Mouse (Mus musculus): ENCODE measurements around the gene Tnfrsf14. TPM values are rescaled to one million over a fixed set of nuclear protein-coding genes. Genes with fewer than 3 reads are reported as not detected.

Gene Tnfrsf14
- polyA plus RNA-seq, 1 experiment, result 19.4 TPM

GRCm38 (mm10) chr4:154933306-154933907 lies 5.0 kb upstream of the Tnfrsf14 start:
- no peak overlapping the region for H3K27ac ChIP-seq (ENCODE audit: insufficient read depth, low read depth, low read length)
- 57% methylated on average over 13 of the region's 13 CpGs for WGBS
- H3K36me3 ChIP-seq (ENCODE audit: control insufficient read depth, insufficient read depth, low read length), result no peaks in the 10 kb centered on the region
- no peak for DNase-seq
- H3K4me1 ChIP-seq (ENCODE audit: control insufficient read depth, insufficient read depth, low read length), result no peaks in the 10 kb centered on the region
- no peak for TF ChIP-seq CTCF (conservative IDR thresholded peaks at IDR 0.05; ENCODE audit: insufficient read depth, insufficient read length, low read depth, low read length)
- TF ChIP-seq POLR2A (IDR thresholded peaks at IDR 0.05; ENCODE audit: low read depth, low read length), result no peak
- H3K4me3 ChIP-seq (ENCODE audit: insufficient read depth, low read depth, low read length), result no peak overlapping the region
- no peaks in the 10 kb centered on the region for H3K27me3 ChIP-seq (replicated peaks; ENCODE audit: control insufficient read depth, insufficient read depth, low read length)

- Histone ChIP-seq H3K4me1 (ENCODE audit: control insufficient read depth, insufficient read depth, low read length) (no peaks in the 10 kb centered on the region), H3K27me3 (replicated peaks; ENCODE audit: control insufficient read depth, insufficient read depth, low read length) (no peaks in the 10 kb centered on the region), H3K27ac (ENCODE audit: insufficient read depth, low read depth, low read length) (no peak overlapping the region), H3K4me3 (ENCODE audit: insufficient read depth, low read depth, low read length) (no peak overlapping the region), H3K36me3 (ENCODE audit: control insufficient read depth, insufficient read depth, low read length) (no peaks in the 10 kb centered on the region)
- 66% methylated on average over 12 of the region's 12 CpGs for WGBS
- peak; percentile 51 for DNase-seq
- TF ChIP-seq POLR2A (IDR thresholded peaks at IDR 0.05; ENCODE audit: low read depth, low read length), result no peak
- TF ChIP-seq CTCF (conservative IDR thresholded peaks at IDR 0.05; ENCODE audit: insufficient read depth, insufficient read length, low read depth, low read length), result no peak
These were observed 811 bp upstream of the Tnfrsf14 start for GRCm38 (mm10) chr4:154929088-154929660.

DNA sequence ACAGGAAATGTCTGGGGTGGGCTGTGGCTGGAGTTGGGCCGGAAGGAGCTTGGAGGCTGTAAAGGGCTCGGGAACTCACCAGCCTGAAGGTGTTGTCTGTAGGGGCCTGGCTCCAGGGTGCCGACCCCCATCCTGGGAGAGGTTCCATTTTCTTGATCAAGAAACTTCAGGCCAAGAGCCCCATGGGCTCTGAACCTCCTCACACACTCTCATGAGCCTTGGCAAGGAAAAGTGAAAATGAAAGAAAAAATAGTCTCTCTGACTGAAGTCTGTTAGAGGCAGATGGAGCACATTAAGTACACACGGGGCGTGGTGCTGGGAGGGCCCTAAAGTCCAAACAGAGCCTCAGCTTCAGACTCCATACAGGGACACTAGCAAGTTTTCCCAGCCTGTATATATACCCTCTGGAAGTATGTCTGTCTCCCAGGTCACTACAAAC lies 445 bp downstream of the Tnfrsf14 start:
- 44% methylated on average over 5 of the region's 5 CpGs for WGBS
- no peaks in the 10 kb centered on the region for H3K27me3 ChIP-seq (replicated peaks; ENCODE audit: control insufficient read depth, insufficient read depth, low read length)
- TF ChIP-seq POLR2A (IDR thresholded peaks at IDR 0.05; ENCODE audit: low read depth, low read length) (no peak), CTCF (conservative IDR thresholded peaks at IDR 0.05; ENCODE audit: insufficient read depth, insufficient read length, low read depth, low read length) (no peak)
- H3K4me3 ChIP-seq (ENCODE audit: insufficient read depth, low read depth, low read length), result peak overlapping the region; percentile 46
- peak overlapping the region; percentile 66 for H3K27ac ChIP-seq (ENCODE audit: insufficient read depth, low read depth, low read length)
- DNase-seq, result peak; percentile 60
- no peaks in the 10 kb centered on the region for H3K36me3 ChIP-seq (ENCODE audit: control insufficient read depth, insufficient read depth, low read length)
- H3K4me1 ChIP-seq (ENCODE audit: control insufficient read depth, insufficient read depth, low read length), result no peaks in the 10 kb centered on the region

DNA sequence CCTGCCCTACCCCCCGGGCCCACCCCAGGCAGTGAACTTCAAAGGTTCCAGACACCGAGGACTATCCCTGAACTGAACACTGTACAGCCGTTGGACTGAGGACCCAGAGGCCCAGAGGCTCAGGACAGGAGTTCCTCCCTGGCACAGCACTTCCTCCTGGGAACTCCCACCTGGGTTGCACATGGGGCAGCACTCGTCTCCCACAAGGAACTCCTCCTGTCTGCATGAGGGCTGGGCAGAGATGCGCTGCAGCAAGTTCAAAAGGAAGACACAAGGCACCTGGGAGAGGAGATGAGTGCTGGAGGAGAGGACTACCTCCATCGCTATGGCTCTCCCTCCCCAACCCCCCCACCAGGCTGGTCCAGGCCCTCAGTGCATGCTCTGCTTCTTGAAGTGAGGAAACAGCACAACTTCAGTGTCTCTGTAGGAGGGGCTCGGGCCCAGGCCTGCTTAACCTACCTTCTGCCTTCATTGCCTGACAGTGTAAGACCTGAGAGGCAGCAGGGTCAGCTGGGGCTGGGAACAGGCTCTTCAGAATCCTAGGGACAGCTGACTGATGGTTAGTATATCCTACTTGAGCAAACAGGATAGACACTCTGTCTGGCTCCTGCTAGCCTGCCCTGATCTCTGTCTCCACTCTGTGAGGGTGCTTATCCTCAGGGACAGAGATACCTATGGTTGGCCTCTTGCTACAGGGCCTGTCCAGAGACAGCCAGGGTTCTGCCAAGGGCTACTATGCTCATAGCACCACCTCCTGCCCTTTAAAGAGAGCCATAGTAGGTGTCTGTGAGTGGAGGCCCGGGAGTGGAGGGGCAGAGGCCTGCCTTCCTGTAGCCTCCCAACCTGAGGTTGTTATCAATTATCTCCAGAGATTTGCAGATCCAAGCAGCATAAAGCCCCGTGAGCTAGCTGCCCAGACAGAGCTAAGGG lies 1.1 kb downstream of the Tnfrsf14 start:
- peak overlapping the region; percentile 66 for H3K27ac ChIP-seq (ENCODE audit: insufficient read depth, low read depth, low read length)
- H3K36me3 ChIP-seq (ENCODE audit: control insufficient read depth, insufficient read depth, low read length), result no peaks in the 10 kb centered on the region
- DNase-seq, result no peak
- WGBS, result 63% methylated on average over 9 of the region's 9 CpGs
- TF ChIP-seq POLR2A (IDR thresholded peaks at IDR 0.05; ENCODE audit: low read depth, low read length) (no peak), CTCF (conservative IDR thresholded peaks at IDR 0.05; ENCODE audit: insufficient read depth, insufficient read length, low read depth, low read length) (no peak)
- peak overlapping the region; percentile 46 for H3K4me3 ChIP-seq (ENCODE audit: insufficient read depth, low read depth, low read length)
- no peaks in the 10 kb centered on the region for H3K27me3 ChIP-seq (replicated peaks; ENCODE audit: control insufficient read depth, insufficient read depth, low read length)
- H3K4me1 ChIP-seq (ENCODE audit: control insufficient read depth, insufficient read depth, low read length), result no peaks in the 10 kb centered on the region

DNA sequence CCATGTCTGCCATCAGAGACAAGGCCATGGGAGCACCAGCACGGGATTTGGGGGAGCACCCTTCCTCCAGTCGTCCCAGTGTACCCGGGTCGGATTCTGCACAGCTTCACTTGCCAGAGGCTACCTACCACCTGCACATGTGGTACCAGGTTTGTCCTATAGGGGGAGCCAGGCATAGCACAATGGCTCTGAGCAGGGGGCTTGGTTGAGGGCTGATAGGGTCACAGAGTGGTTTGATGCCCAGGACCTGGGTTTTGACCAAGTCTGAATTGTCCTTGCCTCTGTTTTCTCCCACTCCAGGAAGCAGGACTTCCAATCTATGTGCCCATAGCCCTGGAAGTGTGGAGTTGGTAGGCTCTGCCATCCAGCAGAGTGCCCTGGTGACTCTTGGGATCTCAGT lies 3.0 kb downstream of the Tnfrsf14 start:
- no peaks in the 10 kb centered on the region for H3K27me3 ChIP-seq (replicated peaks; ENCODE audit: control insufficient read depth, insufficient read depth, low read length)
- no peak overlapping the region for H3K4me3 ChIP-seq (ENCODE audit: insufficient read depth, low read depth, low read length)
- H3K36me3 ChIP-seq (ENCODE audit: control insufficient read depth, insufficient read depth, low read length), result no peaks in the 10 kb centered on the region
- WGBS, result 56% methylated on average over 4 of the region's 4 CpGs
- H3K4me1 ChIP-seq (ENCODE audit: control insufficient read depth, insufficient read depth, low read length), result no peaks in the 10 kb centered on the region
- peak; percentile 49 for TF ChIP-seq CTCF (conservative IDR thresholded peaks at IDR 0.05; ENCODE audit: insufficient read depth, insufficient read length, low read depth, low read length)
- TF ChIP-seq POLR2A (IDR thresholded peaks at IDR 0.05; ENCODE audit: low read depth, low read length), result no peak
- DNase-seq, result peak; percentile 23
- H3K27ac ChIP-seq (ENCODE audit: insufficient read depth, low read depth, low read length), result no peak overlapping the region

GRCm38 (mm10) chr4:154922931-154923330 lies 5.4 kb downstream of the Tnfrsf14 start:
- no peaks in the 10 kb centered on the region for H3K36me3 ChIP-seq (ENCODE audit: control insufficient read depth, insufficient read depth, low read length)
- H3K4me3 ChIP-seq (ENCODE audit: insufficient read depth, low read depth, low read length), result no peak overlapping the region
- DNase-seq, result no peak
- no peaks in the 10 kb centered on the region for H3K27me3 ChIP-seq (replicated peaks; ENCODE audit: control insufficient read depth, insufficient read depth, low read length)
- no peak overlapping the region for H3K27ac ChIP-seq (ENCODE audit: insufficient read depth, low read depth, low read length)
- TF ChIP-seq POLR2A (IDR thresholded peaks at IDR 0.05; ENCODE audit: low read depth, low read length) (no peak), CTCF (conservative IDR thresholded peaks at IDR 0.05; ENCODE audit: insufficient read depth, insufficient read length, low read depth, low read length) (no peak)
- 85% methylated on average over 5 of the region's 5 CpGs for WGBS
- H3K4me1 ChIP-seq (ENCODE audit: control insufficient read depth, insufficient read depth, low read length), result no peaks in the 10 kb centered on the region

DNA sequence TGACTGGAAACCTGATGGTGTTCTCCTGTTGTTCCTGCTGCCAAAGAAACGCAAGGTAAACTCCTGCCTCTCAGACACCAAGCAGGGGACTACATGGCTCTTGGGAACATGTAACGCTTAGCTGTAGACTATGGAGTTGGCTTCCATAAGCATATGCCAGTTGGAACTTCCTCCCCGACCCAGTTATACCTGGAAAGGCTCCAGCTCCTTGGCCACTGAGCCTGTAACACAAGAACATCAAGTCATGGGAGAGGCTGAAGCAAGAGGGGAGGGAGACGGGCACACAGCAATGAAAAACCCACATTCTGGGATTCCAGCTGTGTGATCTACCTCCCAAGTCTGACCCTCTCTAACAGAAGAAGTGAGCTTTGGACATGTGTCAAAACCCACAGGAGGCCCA lies 6.1 kb downstream of the Tnfrsf14 start:
- no peak overlapping the region for H3K27ac ChIP-seq (ENCODE audit: insufficient read depth, low read depth, low read length)
- no peaks in the 10 kb centered on the region for H3K4me1 ChIP-seq (ENCODE audit: control insufficient read depth, insufficient read depth, low read length)
- 82% methylated on average over 4 of the region's 4 CpGs for WGBS
- TF ChIP-seq CTCF (conservative IDR thresholded peaks at IDR 0.05; ENCODE audit: insufficient read depth, insufficient read length, low read depth, low read length), result no peak
- TF ChIP-seq POLR2A (IDR thresholded peaks at IDR 0.05; ENCODE audit: low read depth, low read length), result no peak
- no peaks in the 10 kb centered on the region for H3K27me3 ChIP-seq (replicated peaks; ENCODE audit: control insufficient read depth, insufficient read depth, low read length)
- H3K36me3 ChIP-seq (ENCODE audit: control insufficient read depth, insufficient read depth, low read length), result no peaks in the 10 kb centered on the region
- no peak overlapping the region for H3K4me3 ChIP-seq (ENCODE audit: insufficient read depth, low read depth, low read length)
- no peak for DNase-seq
